Comparison of ENCODE assay signal across 12 mouse cellular contexts in the genomic region with DNA sequence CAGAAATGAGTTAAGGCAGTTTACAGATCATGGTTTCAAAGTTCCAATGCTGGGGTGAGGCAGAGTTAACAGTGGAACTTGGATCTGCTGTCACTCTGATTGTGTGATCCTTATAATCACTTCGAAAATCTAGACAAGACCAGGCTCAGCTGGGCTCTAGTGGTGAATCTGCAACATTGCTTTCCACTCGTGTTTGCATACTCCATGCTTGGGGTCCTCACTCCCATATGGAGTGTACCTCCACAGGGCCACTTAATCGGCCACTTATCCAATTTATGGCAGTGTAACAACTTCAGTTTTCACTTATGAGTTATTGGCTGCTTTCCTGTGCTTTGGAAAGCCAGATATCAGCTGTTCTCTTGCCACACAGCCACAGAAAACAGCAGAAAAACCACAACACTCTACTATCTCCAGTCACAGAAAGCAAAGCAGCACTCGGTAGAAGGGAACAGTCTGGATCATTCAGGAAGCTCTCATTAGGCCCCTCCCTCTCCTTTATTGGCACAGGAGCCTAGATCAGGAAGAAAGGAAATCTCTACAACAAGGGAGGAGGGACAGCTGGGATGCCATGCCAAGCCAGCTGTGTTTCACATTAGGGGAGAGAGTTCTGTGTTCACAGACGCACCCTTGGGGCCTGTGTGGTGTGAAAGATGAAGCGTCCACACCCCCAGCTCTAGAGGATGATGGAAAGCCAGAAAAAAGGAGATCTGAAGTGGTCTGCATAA.
DNase-seq lines count a peak whose midpoint lies in the region; ATAC-seq lines count a peak whose summit lies in the region.
"Had no signal": no experiment of that assay in that cellular context is flagged by ENCODE, and none has a peak within 500 bp of the region (broad histone marks: within the 10 kb centered on the region; RNA-seq: fewer than 3 reads in every experiment).

No protein-coding gene starts in this region.

- H3K9me3 ChIP-seq in intestine, embryonic 16.5 days (ENCODE audit: control insufficient read depth, low read length) = no peaks in the 10 kb centered on the region
- H3K9me3 ChIP-seq in intestine, embryonic 15.5 days = no peaks in the 10 kb centered on the region
- no peaks in the 10 kb centered on the region for H3K9me3 ChIP-seq in limb, embryonic 13.5 days
- H3K9me3 ChIP-seq: liver, embryonic 13.5 days had no signal

- H3K27me3 ChIP-seq in intestine, embryonic 16.5 days (replicated peaks; ENCODE audit: control insufficient read depth, insufficient read depth, low read length) = no peaks in the 10 kb centered on the region
- H3K27me3 ChIP-seq in intestine, embryonic 15.5 days (replicated peaks) = no peaks in the 10 kb centered on the region
- no peaks in the 10 kb centered on the region for H3K27me3 ChIP-seq in limb, embryonic 13.5 days
- H3K27me3 ChIP-seq: liver, embryonic 13.5 days had no signal

- H3K9ac ChIP-seq in intestine, embryonic 16.5 days (ENCODE audit: low read depth, low read length) = no peak overlapping the region
- no peak overlapping the region for H3K9ac ChIP-seq in intestine, embryonic 15.5 days
- no peak overlapping the region for H3K9ac ChIP-seq in limb, embryonic 13.5 days
- H3K9ac ChIP-seq: liver, embryonic 13.5 days had no signal

- intact Hi-C loops in gastrocnemius, postnatal 36 days (cut with DNase I) = no loop called here

- H3K36me3 ChIP-seq in intestine, embryonic 16.5 days (ENCODE audit: control insufficient read depth, insufficient read depth, low read length) = no peaks in the 10 kb centered on the region
- H3K36me3 ChIP-seq in intestine, embryonic 15.5 days = no peaks in the 10 kb centered on the region
- no peaks in the 10 kb centered on the region for H3K36me3 ChIP-seq in limb, embryonic 13.5 days
- H3K36me3 ChIP-seq: liver, embryonic 13.5 days had no signal

- H3K27ac ChIP-seq in intestine, embryonic 16.5 days (ENCODE audit: low read length) = no peak overlapping the region
- H3K27ac ChIP-seq in intestine, embryonic 15.5 days = no peak overlapping the region
- H3K27ac ChIP-seq in limb, embryonic 13.5 days = no peak overlapping the region
- H3K27ac ChIP-seq: liver, embryonic 13.5 days had no signal

- WGBS in intestine, embryonic 16.5 days = 56% methylated on average over 6 of the region's 6 CpGs
- 58% methylated on average over 6 of the region's 6 CpGs for WGBS in intestine, embryonic 15.5 days
- WGBS in limb, embryonic 13.5 days = 46% methylated on average over 6 of the region's 6 CpGs

- peak; percentile 21; the same call in 1 of the 2 replicates for ATAC-seq in intestine, embryonic 16.5 days
- ATAC-seq in intestine, embryonic 15.5 days = no peak
- ATAC-seq in limb, embryonic 13.5 days (ENCODE audit: low FRiP score, low read depth) = 0 out of 2 replicates have a peak, but pooled peaks have one; percentile 36

- no peak overlapping the region for H3K4me3 ChIP-seq in intestine, embryonic 16.5 days (ENCODE audit: low read length)
- no peak overlapping the region for H3K4me3 ChIP-seq in intestine, embryonic 15.5 days (replicated peaks)
- H3K4me3 ChIP-seq in limb, embryonic 13.5 days = no peak overlapping the region
- H3K4me3 ChIP-seq: erythroblast, embryonic 14.5 days; liver, embryonic 13.5 days had no signal

- H3K4me2 ChIP-seq in intestine, embryonic 16.5 days (ENCODE audit: low read depth, low read length) = no peak overlapping the region
- H3K4me2 ChIP-seq in intestine, embryonic 15.5 days (replicated peaks) = no peak overlapping the region
- H3K4me2 ChIP-seq in limb, embryonic 13.5 days (replicated peaks) = no peak overlapping the region
- H3K4me2 ChIP-seq: liver, embryonic 13.5 days had no signal

- H3K4me1 ChIP-seq in intestine, embryonic 16.5 days (ENCODE audit: control insufficient read depth, insufficient read depth, low read length) = no peaks in the 10 kb centered on the region
- no peaks in the 10 kb centered on the region for H3K4me1 ChIP-seq in intestine, embryonic 15.5 days (replicated peaks)
- peaks cover 19% of the 10 kb centered on the region for H3K4me1 ChIP-seq in limb, embryonic 13.5 days
- H3K4me1 ChIP-seq: liver, embryonic 13.5 days had no signal

- peak; percentile 7 for DNase-seq in fibroblast of lung, adult 2 months (ENCODE audit: low read depth)
- DNase-seq in gastrocnemius, postnatal 36 days = peak; percentile 17 to 65
- DNase-seq in spleen, adult 12 weeks (ENCODE audit: low spot score) = no peak
- DNase-seq in embryo, embryonic 10.5 days (ENCODE audit: low spot score) = no peak
- DNase-seq in liver = no peak
- DNase-seq: kidney, postnatal 25 days; liver, embryonic 13.5 days; right cerebral cortex, adult 18-20 months had no signal

Comparison
In these comparisons a context has a peak if more than half of its experiments do, and no peak if none do; other contexts are left out.
1. DNase-seq: peak in fibroblast of lung, adult 2 months (single experiment) and gastrocnemius, postnatal 36 days (2 of 2); none in spleen, adult 12 weeks (single experiment), embryo, embryonic 10.5 days (single experiment) and liver (single experiment).